Mouse (Mus musculus): ENCODE measurements around the gene Gm29110.
"Not testable (repeated sequence)": the region's sequence is repeated elsewhere in the genome, so short reads cannot be mapped to it uniquely, and the experiment has no call there.

Gene Gm29110

DNA sequence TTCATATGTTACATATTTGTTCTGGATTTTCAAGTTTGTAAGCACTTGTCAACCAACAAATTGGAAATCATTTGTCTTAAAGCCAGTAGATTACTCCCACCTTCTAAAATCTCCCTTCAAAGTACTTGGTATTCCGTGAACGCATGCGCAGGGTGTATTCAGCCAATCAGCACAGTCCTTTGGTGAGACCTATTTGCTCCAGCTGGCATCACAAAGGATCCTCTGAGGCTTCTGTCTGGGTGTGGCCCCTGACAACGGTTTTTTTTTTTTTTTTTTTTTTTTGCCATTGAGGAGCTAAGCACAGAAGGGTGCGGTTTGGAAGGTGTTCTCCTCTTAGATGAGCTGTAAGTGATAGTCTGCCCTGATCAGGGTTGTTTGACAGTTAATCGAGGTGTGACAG is at the start of gene Gm29110:
Gene Gm29110 (plus strand): TSS at position 301 of the 400 bp plus-strand sequence.
- not testable (repeated sequence) for DNase-seq
